Mouse (Mus musculus) stomach, postnatal 0 days (tissue): ENCODE data around the gene Fam198a. TPM values are rescaled to one million over a fixed set of nuclear protein-coding genes. Genes with fewer than 3 reads are reported as not detected.

ENCODE experiments used
- ATAC-seq: fragments of 200-750 bp; cut with Nextera tagmentation; 2 replicates; pipeline ENCODE4 v1.8.0; 2017; ENCODE audit not compliant: low FRiP score, low TSS enrichment
- DNase-seq: peaks from one replicate; pipeline ENCODE4 v3.0.0-alpha.2; 2016; ENCODE audit warnings: low spot score
- H3K27ac ChIP-seq: fragments of 300-500 bp; sonication (generic); replicated peaks from 2 replicates; pipeline ENCODE4 v1.5.1; 2014; ENCODE audit warnings: mild to moderate bottlenecking, control low read depth
- H3K27me3 ChIP-seq: fragments of 300-500 bp; sonication (generic); 2 replicates; pipeline ENCODE4 v1.6.1; 2014; ENCODE audit warnings: low read length; ENCODE audit not compliant: control insufficient read depth, insufficient read depth
- H3K36me3 ChIP-seq: fragments of 300-500 bp; sonication (generic); 2 replicates; pipeline ENCODE4 v1.6.1; 2014; ENCODE audit warnings: low read length, mixed read lengths; ENCODE audit not compliant: control insufficient read depth, insufficient read depth
- H3K4me1 ChIP-seq: fragments of 300-500 bp; sonication (generic); replicated peaks from 2 replicates; pipeline ENCODE4 v1.6.1; 2014; ENCODE audit warnings: antibody characterized with exemption; ENCODE audit not compliant: control insufficient read depth, insufficient read depth
- H3K4me2 ChIP-seq: fragments of 300-500 bp; sonication (generic); replicated peaks from 2 replicates; pipeline ENCODE4 v1.6.1; 2014; ENCODE audit warnings: low read depth, mild to moderate bottlenecking, control low read depth, moderate library complexity
- H3K4me3 ChIP-seq: fragments of 300-500 bp; sonication (generic); 2 replicates; pipeline ENCODE4 v1.5.1; 2014; ENCODE audit warnings: low read depth, low read length, control low read depth
- H3K9ac ChIP-seq: fragments of 300-500 bp; sonication (generic); 2 replicates; pipeline ENCODE4 v1.6.1; 2014; ENCODE audit warnings: mild to moderate bottlenecking, low read length, control low read depth, mixed read lengths
- H3K9me3 ChIP-seq: fragments of 300-500 bp; sonication (generic); 2 replicates; pipeline ENCODE4 v1.6.1; 2016; ENCODE audit warnings: low read length; ENCODE audit not compliant: control insufficient read depth
- CTCF ChIP-seq: IDR thresholded peaks from 2 replicates; pipeline ENCODE4 v1.5.1; 2016; ENCODE audit warnings: antibody characterized with exemption, low read depth, mild to moderate bottlenecking, moderate library complexity
- EP300 ChIP-seq: optimal IDR thresholded peaks from 2 replicates; pipeline ENCODE3; 2016; ENCODE audit warnings: antibody characterized with exemption
- WGBS: fragments of 180-500 bp; shearing (Covaris S2); extraction: QIAGEN DNeasy Blood & Tissue Kit; methylation state at CpG from one replicate; pipeline ENCODE4 v1.1.7; 2014; 5-methylcytosine and 5-hydroxymethylcytosine counted together
- polyA plus RNA-seq: library from polyadenylated mRNA; unstranded; fragments of >200 nt; fragmentation: Nextera tagmentation; extraction: Ambion mirVana; gene quantifications from 2 replicates; pipeline ENCODE4 v1.2.1, GENCODE M21; 2015

Gene Fam198a
- polyA plus RNA-seq: 2.7 and 2.8 TPM in 2 replicates

- 5% methylated on average over 13 of the region's 14 CpGs for WGBS
- H3K9me3 ChIP-seq: no peaks in the 10 kb centered on the region
- H3K4me3 ChIP-seq: peak within 1 kb of the TSS; percentile 41
- DNase-seq (peak; percentile 87), ATAC-seq (peak; percentile 88)
- TF ChIP-seq EP300 (no peak), CTCF (0 out of 2 replicates have a peak, but pooled peaks have one; percentile 19)
- peak within 1 kb of the TSS; percentile 61 for H3K4me2 ChIP-seq
- peak within 1 kb of the TSS; percentile 82 for H3K27ac ChIP-seq
- no peaks in the 10 kb centered on the region for H3K36me3 ChIP-seq
- peaks cover 2% of the 10 kb centered on the region for H3K4me1 ChIP-seq
- no peaks in the 10 kb centered on the region for H3K27me3 ChIP-seq
- peak within 1 kb of the TSS; percentile 56 for H3K9ac ChIP-seq
These were observed at the start of gene Fam198a for GRCm38 (mm10) chr9:121950418-121951113. Gene Fam198a, plus strand, starts transcription at chr9:121950988.

GRCm38 (mm10) chr9:121901710-121902700 lies 48.8 kb upstream of the Fam198a start:
- Histone ChIP-seq H3K9me3 (no peaks in the 10 kb centered on the region), H3K4me3 (no peak overlapping the region), H3K4me1 (no peaks in the 10 kb centered on the region), H3K27ac (no peak overlapping the region), H3K4me2 (no peak overlapping the region), H3K36me3 (no peaks in the 10 kb centered on the region), H3K27me3 (no peaks in the 10 kb centered on the region), H3K9ac (no peak overlapping the region)
- 59% methylated on average over 5 of the region's 5 CpGs for WGBS
- ATAC-seq: no peak
- TF ChIP-seq EP300 (no peak), CTCF (no peak)
- no peak for DNase-seq

GRCm38 (mm10) chr9:121903476-121904305 lies 47.1 kb upstream of the Fam198a start:
- Histone ChIP-seq H3K9ac (no peak overlapping the region), H3K9me3 (no peaks in the 10 kb centered on the region), H3K36me3 (no peaks in the 10 kb centered on the region), H3K4me2 (no peak overlapping the region), H3K27ac (no peak overlapping the region), H3K27me3 (no peaks in the 10 kb centered on the region), H3K4me3 (no peak overlapping the region), H3K4me1 (no peaks in the 10 kb centered on the region)
- ATAC-seq (no peak; the same call in 1 of the 2 replicates), DNase-seq (no peak)
- no peak for TF ChIP-seq EP300
- no peak for TF ChIP-seq CTCF
- WGBS: 59% methylated on average over 8 of the region's 8 CpGs

- 59% methylated on average over 4 of the region's 4 CpGs for WGBS
- Histone ChIP-seq H3K4me2 (no peak overlapping the region), H3K36me3 (no peaks in the 10 kb centered on the region), H3K9ac (no peak overlapping the region), H3K27ac (no peak overlapping the region), H3K4me3 (no peak overlapping the region), H3K4me1 (no peaks in the 10 kb centered on the region), H3K27me3 (no peaks in the 10 kb centered on the region), H3K9me3 (no peaks in the 10 kb centered on the region)
- no peak for TF ChIP-seq EP300
- no peak for TF ChIP-seq CTCF
- DNase-seq (no peak), ATAC-seq (no peak)
These were observed 46.5 kb upstream of the Fam198a start for GRCm38 (mm10) chr9:121904319-121904718.

GRCm38 (mm10) chr9:121904946-121905345 lies 45.8 kb upstream of the Fam198a start:
- no peaks in the 10 kb centered on the region for H3K36me3 ChIP-seq
- H3K4me3 ChIP-seq: no peak overlapping the region
- DNase-seq (no peak), ATAC-seq (no peak)
- no peaks in the 10 kb centered on the region for H3K9me3 ChIP-seq
- no peaks in the 10 kb centered on the region for H3K4me1 ChIP-seq
- H3K4me2 ChIP-seq: no peak overlapping the region
- 87% methylated on average over 7 of the region's 7 CpGs for WGBS
- TF ChIP-seq CTCF: no peak
- no peak overlapping the region for H3K27ac ChIP-seq
- H3K9ac ChIP-seq: no peak overlapping the region
- no peaks in the 10 kb centered on the region for H3K27me3 ChIP-seq
